Mouse (Mus musculus) heart, embryonic 10.5 days (tissue): ENCODE measurements around the gene Spryd7. TPM values are rescaled to one million over a fixed set of nuclear protein-coding genes. Genes with fewer than 3 reads are reported as not detected.
"Not testable (repeated sequence)": the region's sequence is repeated elsewhere in the genome, so short reads cannot be mapped to it uniquely, and the experiment has no call there.

Experiments
- DNase-seq: peaks from one replicate; pipeline ENCODE4 v3.0.0-alpha.2; 2017; ENCODE audit warnings: low spot score
- H3K27ac ChIP-seq: fragments of 300-500 bp; sonication (generic); 2 replicates; pipeline ENCODE4 v1.5.1; 2016; ENCODE audit warnings: mild to moderate bottlenecking
- H3K27me3 ChIP-seq: fragments of 300-500 bp; sonication (generic); 2 replicates; pipeline ENCODE4 v1.6.1; 2016; ENCODE audit warnings: mild to moderate bottlenecking; ENCODE audit not compliant: poor library complexity, insufficient read depth, severe bottlenecking
- H3K36me3 ChIP-seq: fragments of 300-500 bp; sonication (generic); 2 replicates; pipeline ENCODE4 v1.6.1; 2016; ENCODE audit warnings: mild to moderate bottlenecking, moderate library complexity
- H3K4me1 ChIP-seq: fragments of 300-500 bp; sonication (generic); 2 replicates; pipeline ENCODE4 v1.6.1; 2016; ENCODE audit warnings: mild to moderate bottlenecking
- H3K4me3 ChIP-seq: fragments of 300-500 bp; sonication (generic); 2 replicates; pipeline ENCODE4 v1.5.1; 2016; ENCODE audit warnings: mild to moderate bottlenecking, moderate library complexity
- H3K9me3 ChIP-seq: fragments of 300-500 bp; sonication (generic); 2 replicates; pipeline ENCODE4 v1.6.1; 2016; ENCODE audit warnings: mild to moderate bottlenecking, moderate library complexity
- WGBS: fragments of 180-500 bp; shearing (Covaris S2); methylation state at CpG from one replicate; pipeline ENCODE4 v1.1.7; 2016; 5-methylcytosine and 5-hydroxymethylcytosine counted together
- polyA plus RNA-seq: library from polyadenylated mRNA; unstranded; fragments of >200 nt; fragmentation: Nextera tagmentation; extraction: Ambion mirVana; gene quantifications from 2 replicates; pipeline ENCODE4 v1.2.1, GENCODE M21; 2016

The Spryd7 gene
- polyA plus RNA-seq, 1 experiment from 2014 or later, result 26.0 TPM

DNA sequence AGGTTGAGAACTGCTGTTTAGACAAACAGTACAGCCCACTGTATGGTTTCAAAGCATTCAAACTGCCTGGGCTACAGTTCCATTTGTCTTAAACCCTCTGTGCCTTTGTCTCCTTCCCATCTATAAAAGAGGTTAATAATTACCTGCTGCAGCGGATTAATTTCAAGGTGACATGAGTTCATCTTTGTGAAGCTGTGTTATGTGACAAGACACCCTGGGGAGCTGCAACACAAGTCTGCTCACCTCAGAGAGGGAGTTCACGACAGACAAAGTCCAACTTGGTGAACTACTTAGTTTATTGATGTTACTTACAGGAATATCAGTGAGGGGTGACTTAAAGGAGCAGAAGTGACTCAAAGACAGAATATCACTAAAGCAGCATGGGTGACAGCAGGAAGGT lies 15.4 kb upstream of the Spryd7 start:
- H3K4me3 ChIP-seq, result no peak overlapping the region
- no peak for DNase-seq
- 77% methylated on average over 2 of the region's 2 CpGs for WGBS
- H3K9me3 ChIP-seq, result no peaks in the 10 kb centered on the region
- H3K36me3 ChIP-seq, result no peaks in the 10 kb centered on the region
- no peak overlapping the region for H3K27ac ChIP-seq
- no peaks in the 10 kb centered on the region for H3K4me1 ChIP-seq
- H3K27me3 ChIP-seq, result no peaks in the 10 kb centered on the region

DNA sequence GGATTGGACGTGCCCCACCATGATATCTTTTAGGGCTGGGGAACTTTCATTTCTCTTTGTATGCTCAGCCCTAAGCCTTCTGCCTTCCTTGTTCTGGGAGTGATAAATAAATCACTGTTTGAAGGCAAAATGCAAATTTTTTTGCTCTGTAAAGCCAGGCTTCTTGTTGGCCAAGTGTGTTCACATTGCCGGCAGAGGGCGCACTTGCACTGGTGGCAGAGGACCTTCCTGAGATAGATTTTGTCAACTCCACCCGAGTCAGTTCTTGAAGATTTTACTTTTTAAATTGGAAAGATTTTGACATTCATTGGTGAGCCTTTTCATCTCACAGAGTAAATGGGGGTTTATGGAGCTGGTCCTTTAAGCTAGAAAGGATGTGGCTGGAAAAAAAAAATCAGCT lies 14.7 kb upstream of the Spryd7 start:
- Histone ChIP-seq H3K27ac (no peak overlapping the region), H3K36me3 (no peaks in the 10 kb centered on the region), H3K27me3 (no peaks in the 10 kb centered on the region), H3K9me3 (no peaks in the 10 kb centered on the region), H3K4me1 (no peaks in the 10 kb centered on the region), H3K4me3 (no peak overlapping the region)
- 15% methylated on average over 4 of the region's 4 CpGs for WGBS
- peak; percentile 87 for DNase-seq

DNA sequence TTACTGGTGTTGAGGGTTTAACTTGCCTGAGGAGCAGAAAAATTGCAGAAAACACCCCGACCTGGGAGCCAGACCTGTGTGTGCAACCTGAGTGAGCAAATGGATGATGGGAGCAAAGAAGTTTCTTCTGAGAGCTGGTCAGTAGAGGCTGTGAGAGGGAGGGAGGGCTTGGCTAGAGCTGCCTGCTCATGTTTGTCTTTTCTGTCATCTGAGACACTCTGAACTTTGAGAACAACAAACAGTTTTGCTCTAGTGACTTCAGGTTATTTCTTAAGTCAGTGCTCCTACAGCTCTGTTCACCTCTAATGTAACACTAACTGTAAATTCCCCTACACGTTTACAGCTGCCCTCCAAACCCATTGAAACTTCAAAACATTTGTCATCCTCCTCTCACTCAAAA lies 12.7 kb upstream of the Spryd7 start:
- Histone ChIP-seq H3K27ac (no peak overlapping the region), H3K27me3 (no peaks in the 10 kb centered on the region), H3K4me3 (no peak overlapping the region), H3K9me3 (no peaks in the 10 kb centered on the region), H3K36me3 (no peaks in the 10 kb centered on the region), H3K4me1 (no peaks in the 10 kb centered on the region)
- DNase-seq, result no peak
- WGBS, result 63% methylated on average over 2 of the region's 2 CpGs

GRCm38 (mm10) chr14:61566211-61566610 lies 9.5 kb upstream of the Spryd7 start:
- not testable (repeated sequence) for H3K27ac ChIP-seq, H3K36me3 ChIP-seq, H3K9me3 ChIP-seq, H3K4me3 ChIP-seq, H3K4me1 ChIP-seq, H3K27me3 ChIP-seq, DNase-seq
- 84% methylated on average over 4 of the region's 4 CpGs for WGBS

GRCm38 (mm10) chr14:61559856-61560255 lies 3.2 kb upstream of the Spryd7 start:
- H3K27ac ChIP-seq, result no peak overlapping the region
- 0 out of 2 replicates have a peak, but pooled peaks cover 8% of the 10 kb centered on the region for H3K4me1 ChIP-seq
- no peak for DNase-seq
- no peak overlapping the region for H3K4me3 ChIP-seq
- 60% methylated on average over 3 of the region's 3 CpGs for WGBS
- no peaks in the 10 kb centered on the region for H3K9me3 ChIP-seq
- no peaks in the 10 kb centered on the region for H3K36me3 ChIP-seq
- H3K27me3 ChIP-seq, result 0 out of 2 replicates have a peak, but pooled peaks cover 4% of the 10 kb centered on the region

- Histone ChIP-seq H3K27ac (no peak overlapping the region), H3K27me3 (0 out of 2 replicates have a peak, but pooled peaks cover 4% of the 10 kb centered on the region), H3K4me1 (0 out of 2 replicates have a peak, but pooled peaks cover 8% of the 10 kb centered on the region), H3K9me3 (no peaks in the 10 kb centered on the region), H3K4me3 (no peak overlapping the region), H3K36me3 (no peaks in the 10 kb centered on the region)
- WGBS, result 83% methylated on average over 6 of the region's 6 CpGs
- no peak for DNase-seq
These were observed 2.2 kb upstream of the Spryd7 start for GRCm38 (mm10) chr14:61558901-61559300.

DNA sequence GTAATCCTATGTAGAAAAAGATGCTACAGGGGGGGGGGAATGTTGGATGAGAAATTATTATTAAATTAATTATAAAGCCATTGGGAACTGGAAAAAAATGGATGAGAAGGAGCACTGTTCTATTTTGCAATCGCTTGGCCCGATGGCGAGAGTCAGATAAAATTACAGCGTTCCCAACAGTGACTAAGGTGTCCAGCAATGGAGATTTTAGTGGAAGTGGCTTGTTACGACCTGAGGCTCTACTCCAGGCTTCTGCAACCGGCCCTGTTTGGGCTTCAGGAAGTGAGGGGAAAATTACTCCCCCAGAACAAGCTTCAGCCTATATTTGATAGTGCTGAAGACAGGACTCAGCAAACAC lies 776 bp downstream of the Spryd7 start:
- 7% methylated on average over 6 of the region's 6 CpGs for WGBS
- peak overlapping the region; percentile 90 for H3K27ac ChIP-seq
- H3K27me3 ChIP-seq, result 0 out of 2 replicates have a peak, but pooled peaks cover 4% of the 10 kb centered on the region
- H3K9me3 ChIP-seq, result no peaks in the 10 kb centered on the region
- H3K4me3 ChIP-seq, result peak overlapping the region; percentile 82
- no peak for DNase-seq
- no peaks in the 10 kb centered on the region for H3K36me3 ChIP-seq
- H3K4me1 ChIP-seq, result 0 out of 2 replicates have a peak, but pooled peaks cover 8% of the 10 kb centered on the region

- H3K4me1 ChIP-seq, result no peaks in the 10 kb centered on the region
- 80% methylated on average over 1 of the region's 1 CpGs for WGBS
- no peak overlapping the region for H3K27ac ChIP-seq
- no peaks in the 10 kb centered on the region for H3K9me3 ChIP-seq
- DNase-seq, result no peak
- H3K4me3 ChIP-seq, result no peak overlapping the region
- peaks cover 23% of the 10 kb centered on the region for H3K36me3 ChIP-seq
- H3K27me3 ChIP-seq, result no peaks in the 10 kb centered on the region
These were observed 8.1 kb downstream of the Spryd7 start for GRCm38 (mm10) chr14:61548614-61549013.

DNA sequence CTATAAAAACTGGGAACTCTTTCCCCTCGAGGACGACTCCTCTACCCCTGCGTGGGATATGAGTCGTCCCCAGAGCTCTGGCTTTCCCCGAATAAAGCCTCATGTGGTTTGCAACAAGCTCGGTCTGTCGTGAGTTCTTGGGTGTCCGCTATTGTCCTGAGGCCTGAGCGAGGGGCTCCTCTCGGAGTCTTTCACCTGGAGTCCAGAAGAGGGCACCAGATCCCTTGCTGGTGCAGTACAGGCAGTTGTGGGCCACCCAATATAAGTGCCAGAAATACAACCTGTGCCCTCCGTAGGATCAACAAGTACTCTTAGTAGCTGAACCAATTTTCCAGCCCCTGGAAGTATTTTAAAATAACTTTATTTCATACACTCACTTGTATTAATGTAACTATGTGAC lies 18.9 kb downstream of the Spryd7 start:
- not testable (repeated sequence) for H3K4me3 ChIP-seq, DNase-seq, H3K4me1 ChIP-seq, H3K9me3 ChIP-seq, H3K27me3 ChIP-seq, H3K27ac ChIP-seq
- 87% methylated on average over 10 of the region's 11 CpGs for WGBS
- H3K36me3 ChIP-seq, result peaks cover 17% of the 10 kb centered on the region

DNA sequence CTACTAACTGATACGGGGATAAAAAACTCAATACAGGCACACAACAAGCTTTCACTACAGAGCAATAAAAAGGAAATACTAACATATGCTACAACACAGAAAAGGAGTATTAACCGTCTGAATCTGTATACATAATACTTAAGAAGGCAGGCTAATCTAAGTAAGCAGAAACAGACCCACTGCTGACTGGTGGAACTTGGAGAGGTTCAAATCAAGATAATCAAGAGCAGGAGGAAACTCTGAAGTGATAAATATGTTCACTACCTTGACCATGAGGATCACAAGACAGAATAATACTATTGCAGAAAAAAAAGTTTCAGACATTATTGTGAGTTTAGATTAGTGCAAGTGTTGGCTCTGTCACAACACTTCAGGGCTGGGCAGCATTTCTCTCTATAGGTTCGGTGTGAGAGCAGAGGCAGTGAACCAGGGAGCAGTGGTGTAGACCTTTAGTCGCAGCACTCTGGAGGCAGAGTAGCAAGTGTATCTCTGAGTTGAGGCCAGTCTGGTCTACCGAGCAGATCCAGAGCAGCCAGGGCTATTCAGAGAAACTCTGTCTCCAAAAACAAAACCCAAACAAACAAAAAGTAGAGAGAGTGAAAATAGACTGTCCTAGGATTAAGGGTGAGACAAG lies 19.9 kb downstream of the Spryd7 start:
- 89% methylated on average over 5 of the region's 5 CpGs for WGBS

GRCm38 (mm10) chr14:61535811-61536210 lies 20.9 kb downstream of the Spryd7 start:
- no peak for DNase-seq
- Histone ChIP-seq H3K27ac (no peak overlapping the region), H3K9me3 (no peaks in the 10 kb centered on the region), H3K36me3 (peaks cover 17% of the 10 kb centered on the region), H3K4me3 (no peak overlapping the region), H3K27me3 (no peaks in the 10 kb centered on the region), H3K4me1 (peaks cover 7% of the 10 kb centered on the region)
- WGBS, result 89% methylated on average over 3 of the region's 3 CpGs

More for the DNA sequence above, 19.9 kb downstream of the Spryd7 start:
- Histone ChIP-seq H3K4me1 (no peaks in the 10 kb centered on the region), H3K27me3 (no peaks in the 10 kb centered on the region), H3K9me3 (no peaks in the 10 kb centered on the region), H3K36me3 (peaks cover 17% of the 10 kb centered on the region), H3K27ac (no peak overlapping the region), H3K4me3 (no peak overlapping the region)
- DNase-seq, result no peak

- H3K27me3 ChIP-seq, result no peaks in the 10 kb centered on the region
- no peak overlapping the region for H3K27ac ChIP-seq
- no peak for DNase-seq
- H3K9me3 ChIP-seq, result no peaks in the 10 kb centered on the region
- peaks cover 7% of the 10 kb centered on the region for H3K4me1 ChIP-seq
- H3K36me3 ChIP-seq, result peaks cover 10% of the 10 kb centered on the region
- no peak overlapping the region for H3K4me3 ChIP-seq
These were observed 25.7 kb downstream of the Spryd7 start for GRCm38 (mm10) chr14:61530966-61531365.

GRCm38 (mm10) chr14:61530396-61530795 lies 26.3 kb downstream of the Spryd7 start:
- DNase-seq, result no peak
- no peaks in the 10 kb centered on the region for H3K9me3 ChIP-seq
- no peak overlapping the region for H3K4me3 ChIP-seq
- H3K4me1 ChIP-seq, result peaks cover 7% of the 10 kb centered on the region
- 91% methylated on average over 2 of the region's 2 CpGs for whole genome bisulfite sequencing
- H3K27me3 ChIP-seq, result no peaks in the 10 kb centered on the region
- peaks cover 6% of the 10 kb centered on the region for H3K36me3 ChIP-seq
- H3K27ac ChIP-seq, result no peak overlapping the region

- Histone ChIP-seq H3K36me3 (no peaks in the 10 kb centered on the region), H3K4me1 (peaks cover 7% of the 10 kb centered on the region), H3K4me3 (no peak overlapping the region), H3K9me3 (no peaks in the 10 kb centered on the region), H3K27ac (no peak overlapping the region), H3K27me3 (no peaks in the 10 kb centered on the region)
- no peak for DNase-seq
- WGBS, result 81% methylated on average over 7 of the region's 7 CpGs
These were observed 27.2 kb downstream of the Spryd7 start for GRCm38 (mm10) chr14:61529533-61529932.
